Mouse (Mus musculus): ENCODE results near the gene Efcab9.

Gene Efcab9

GRCm38 (mm10) chr11:32499931-32500330 is 31.9 kb downstream of the Efcab9 start:
- in situ Hi-C loops (cut with MboI; ENCODE audit: low sequenced_read_pairs), result no loop called here

- in situ Hi-C loops (cut with MboI; ENCODE audit: low sequenced_read_pairs), result no loop called here
These were observed 32.9 kb downstream of the Efcab9 start for GRCm38 (mm10) chr11:32498757-32499535.

GRCm38 (mm10) chr11:32495283-32495682 is 36.6 kb downstream of the Efcab9 start:
- in situ Hi-C loops (cut with MboI; ENCODE audit: low sequenced_read_pairs), result no loop called here

GRCm38 (mm10) chr11:32493312-32493711 is 38.6 kb downstream of the Efcab9 start:
- in situ Hi-C loops (cut with MboI; ENCODE audit: low sequenced_read_pairs), result no loop called here

- in situ Hi-C loops (cut with MboI; ENCODE audit: low sequenced_read_pairs), result no loop called here
These were observed 40.8 kb downstream of the Efcab9 start for GRCm38 (mm10) chr11:32491079-32491478.

GRCm38 (mm10) chr11:32488808-32489670 is 42.8 kb downstream of the Efcab9 start:
- in situ Hi-C loops (cut with MboI; ENCODE audit: low sequenced_read_pairs), result no loop called here

- in situ Hi-C loops (cut with MboI; ENCODE audit: low sequenced_read_pairs), result no loop called here
These were observed 43.5 kb downstream of the Efcab9 start for GRCm38 (mm10) chr11:32488344-32488743.

GRCm38 (mm10) chr11:32487501-32487900 is 44.4 kb downstream of the Efcab9 start:
- in situ Hi-C loops (cut with MboI; ENCODE audit: low sequenced_read_pairs), result no loop called here

- in situ Hi-C loops (cut with MboI; ENCODE audit: low sequenced_read_pairs), result no loop called here
These were observed 45.3 kb downstream of the Efcab9 start for GRCm38 (mm10) chr11:32486621-32487020.

GRCm38 (mm10) chr11:32485290-32485689 is 46.6 kb downstream of the Efcab9 start:
- in situ Hi-C loops (cut with MboI; ENCODE audit: low sequenced_read_pairs), result no loop called here

- in situ Hi-C loops (cut with MboI; ENCODE audit: low sequenced_read_pairs), result no loop called here
These were observed 50.4 kb downstream of the Efcab9 start for GRCm38 (mm10) chr11:32481525-32481924.

- in situ Hi-C loops (cut with MboI; ENCODE audit: low sequenced_read_pairs), result no loop called here
These were observed 56.2 kb downstream of the Efcab9 start for GRCm38 (mm10) chr11:32475487-32476236.

- in situ Hi-C loops (cut with MboI; ENCODE audit: low sequenced_read_pairs), result no loop called here
These were observed 57.2 kb downstream of the Efcab9 start for GRCm38 (mm10) chr11:32474725-32475124.
